Mouse (Mus musculus): ENCODE data around the gene Slc16a3. TPM values are rescaled to one million over a fixed set of nuclear protein-coding genes. Genes with fewer than 3 reads are reported as not detected.

Slc16a3 gene
- polyA plus RNA-seq, 1 experiment from 2014 or later, result 5.7 TPM

DNA sequence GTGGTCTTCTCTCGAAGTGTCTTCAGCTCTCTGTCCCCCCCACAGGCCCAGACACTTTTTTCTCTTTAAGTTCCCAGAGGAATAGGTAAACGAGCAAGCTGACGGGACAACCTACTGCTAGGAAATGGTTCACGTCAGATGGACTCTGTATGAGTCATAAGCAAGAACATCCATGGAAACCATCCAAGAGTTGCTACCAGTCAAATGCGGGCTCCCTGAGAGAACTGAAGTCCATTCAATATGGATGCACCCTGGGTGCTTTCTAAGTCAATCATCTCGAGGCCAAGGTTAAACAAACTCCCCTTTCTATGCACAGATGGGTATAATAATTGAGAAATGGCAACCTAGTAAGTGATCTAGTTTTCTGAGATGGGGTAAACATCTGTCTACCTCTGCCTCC lies 25.0 kb downstream of the Slc16a3 start:
- Histone ChIP-seq H3K36me3 (ENCODE audit: inconsistent target) (peaks cover 89% of the 10 kb centered on the region), H3K79me2 (ENCODE audit: inconsistent target) (peaks cover 65% of the 10 kb centered on the region), H3K27ac (no peak overlapping the region), H3K4me3 (ENCODE audit: inconsistent target) (no peak overlapping the region)
- WGBS (ENCODE audit: missing documents), result 92% methylated on average over 6 of the region's 6 CpGs

DNA sequence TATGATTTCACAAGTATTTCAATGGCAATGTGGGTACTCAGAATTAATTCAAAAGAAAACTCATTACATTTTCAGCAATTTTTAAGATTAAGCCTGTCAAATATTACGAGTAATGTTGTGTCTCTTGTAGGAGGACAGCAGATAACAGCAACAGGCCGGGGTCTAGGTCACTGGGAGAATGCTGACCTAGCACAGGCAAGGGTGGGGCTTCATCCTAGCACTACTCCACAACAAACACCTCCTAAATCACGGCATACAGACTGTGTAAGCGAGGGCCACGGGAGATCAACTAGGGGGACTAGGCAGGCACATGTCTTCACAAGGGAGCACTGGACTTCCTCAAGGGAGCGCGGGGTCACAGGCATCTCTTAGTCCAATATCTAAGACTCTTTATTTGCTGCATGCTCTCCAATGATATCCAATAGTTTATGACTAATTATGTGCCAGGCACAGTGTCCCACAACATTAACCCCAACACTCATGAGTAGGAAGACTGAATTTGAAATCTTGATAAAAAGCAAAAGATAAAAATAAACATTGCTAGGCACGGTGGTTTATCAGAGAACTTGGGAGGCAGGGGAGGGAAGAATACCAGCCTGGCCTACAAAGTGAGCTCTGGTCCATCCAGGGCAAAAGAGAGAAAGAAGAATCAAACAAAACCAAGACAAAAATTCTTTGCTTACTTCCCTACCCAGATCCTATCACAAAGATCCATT lies 31.6 kb downstream of the Slc16a3 start:
- H3K27ac ChIP-seq, result no peak overlapping the region
- H3K36me3 ChIP-seq (ENCODE audit: inconsistent target), result peaks cover 51% of the 10 kb centered on the region
- 96% methylated on average over 8 of the region's 8 CpGs for WGBS (ENCODE audit: missing documents)
- no peak overlapping the region for H3K4me3 ChIP-seq (ENCODE audit: inconsistent target)
- H3K79me2 ChIP-seq (ENCODE audit: inconsistent target), result peaks cover 100% of the 10 kb centered on the region

DNA sequence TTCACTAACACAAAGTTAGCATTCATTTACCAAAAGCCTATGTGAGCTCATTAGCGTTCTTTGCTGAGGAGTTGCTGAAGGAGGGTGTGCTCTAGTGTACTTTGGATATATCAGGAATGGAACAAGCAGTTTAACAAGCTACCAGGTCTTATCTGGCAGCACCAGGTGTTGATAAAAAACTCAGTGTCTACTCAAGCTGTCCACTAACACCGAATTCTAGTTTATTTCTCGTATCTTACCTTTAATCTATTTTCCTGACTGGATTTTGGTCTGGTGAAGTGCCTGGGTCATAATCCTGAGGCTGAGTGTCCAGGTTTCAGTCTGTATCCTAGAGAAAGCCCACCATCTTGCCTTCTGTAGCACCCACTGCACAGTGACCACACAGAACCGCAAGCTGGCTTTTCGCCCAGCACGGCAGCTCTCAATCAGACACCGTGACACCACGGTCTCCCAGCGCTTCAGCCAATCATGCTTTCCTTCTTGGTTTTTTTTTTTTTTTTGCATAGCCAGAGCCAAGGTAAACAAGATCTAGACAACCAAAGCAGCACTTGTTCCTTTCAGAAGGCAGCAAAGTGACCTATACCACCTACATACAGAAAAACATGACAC lies 32.3 kb downstream of the Slc16a3 start:
- Histone ChIP-seq H3K4me3 (ENCODE audit: inconsistent target) (no peak overlapping the region), H3K36me3 (ENCODE audit: inconsistent target) (peaks cover 45% of the 10 kb centered on the region)

DNA sequence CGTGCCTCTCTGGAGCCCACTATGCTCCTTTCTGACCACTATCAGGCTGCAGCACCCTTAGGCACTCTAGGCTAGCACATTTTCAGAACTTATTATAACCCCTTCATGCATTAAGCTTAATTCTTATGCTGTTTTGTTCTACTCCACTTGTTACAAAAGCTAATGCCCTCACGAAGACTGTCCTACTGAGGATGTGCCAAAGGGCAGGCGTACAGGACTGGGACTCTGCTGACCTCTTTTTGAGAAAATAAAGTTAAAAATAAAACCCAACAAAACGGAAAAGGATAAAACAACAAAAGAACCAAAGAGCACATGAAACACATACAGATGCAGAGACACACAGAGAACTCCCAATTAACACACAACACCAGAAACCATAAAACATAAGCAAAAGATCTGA lies 33.4 kb downstream of the Slc16a3 start:
- WGBS (ENCODE audit: missing documents), result 91% methylated on average over 4 of the region's 4 CpGs
- Histone ChIP-seq H3K79me2 (ENCODE audit: inconsistent target) (peaks cover 100% of the 10 kb centered on the region), H3K27ac (no peak overlapping the region), H3K4me3 (ENCODE audit: inconsistent target) (no peak overlapping the region), H3K36me3 (ENCODE audit: inconsistent target) (peaks cover 47% of the 10 kb centered on the region)

More for the DNA sequence above, 32.3 kb downstream of the Slc16a3 start:
- WGBS (ENCODE audit: missing documents), result 89% methylated on average over 9 of the region's 9 CpGs
- no peak overlapping the region for H3K27ac ChIP-seq
- H3K79me2 ChIP-seq (ENCODE audit: inconsistent target), result peaks cover 100% of the 10 kb centered on the region

DNA sequence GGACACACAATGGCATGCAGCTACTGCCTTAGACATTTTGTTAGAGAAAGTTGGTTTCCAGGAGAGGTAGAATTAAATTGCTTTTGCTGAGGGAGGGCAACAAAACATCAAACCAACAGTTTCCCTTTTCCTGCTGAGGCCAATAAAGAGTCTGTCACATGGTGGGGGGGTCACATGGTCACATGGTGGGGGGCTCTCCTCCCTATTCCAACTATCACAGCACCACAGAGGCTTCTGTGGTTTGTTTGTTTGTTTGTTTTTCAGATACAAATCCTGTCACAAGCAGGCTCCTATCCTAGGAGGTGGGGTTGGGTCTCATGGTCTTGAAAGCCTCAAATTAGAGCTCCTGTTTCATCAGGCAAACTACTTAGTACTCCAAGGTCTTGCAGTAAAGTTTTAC lies 34.2 kb downstream of the Slc16a3 start:
- Histone ChIP-seq H3K27ac (peak overlapping the region; percentile 59), H3K79me2 (ENCODE audit: inconsistent target) (peaks cover 100% of the 10 kb centered on the region), H3K4me3 (ENCODE audit: inconsistent target) (no peak overlapping the region), H3K36me3 (ENCODE audit: inconsistent target) (peaks cover 42% of the 10 kb centered on the region)

DNA sequence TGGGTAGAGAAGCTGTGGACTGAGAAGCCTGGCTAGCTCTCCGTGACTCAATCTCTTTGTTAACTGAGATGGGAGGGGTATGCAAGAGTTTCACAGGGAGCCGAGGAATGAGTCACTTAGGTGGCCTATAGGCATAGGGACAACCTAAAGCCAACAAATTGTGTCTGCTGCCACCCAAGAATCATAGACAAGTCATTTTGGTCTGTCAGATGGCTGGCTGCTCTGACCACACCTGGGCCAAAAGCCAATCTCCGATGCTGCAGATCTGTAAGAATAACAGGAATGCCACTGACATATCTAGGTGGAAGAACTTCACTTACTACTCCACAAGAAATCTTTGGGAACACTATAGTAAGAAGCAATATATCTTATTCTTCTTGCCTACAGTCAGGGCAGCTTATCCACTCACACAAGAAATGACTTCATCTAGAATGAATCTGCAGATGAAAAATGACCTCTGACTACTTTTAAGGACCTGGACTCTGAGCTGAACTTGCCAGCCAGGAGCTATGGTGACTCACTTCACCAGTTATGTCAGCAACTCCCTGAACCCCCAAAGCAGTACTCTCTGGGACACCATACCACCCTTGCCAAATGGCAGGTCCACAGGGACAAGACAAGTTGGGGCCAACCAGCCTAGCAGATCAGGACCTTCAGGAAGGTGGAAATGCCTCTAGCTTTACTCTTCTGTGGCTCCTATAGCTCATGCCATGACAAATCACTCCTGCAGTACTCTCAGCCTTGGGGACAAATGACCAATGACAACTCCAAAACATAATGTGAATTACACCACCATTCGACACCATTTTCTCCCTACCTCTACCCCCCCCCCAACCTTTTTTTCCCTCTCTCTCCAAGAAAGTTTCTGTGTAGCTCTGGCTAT lies 36.4 kb downstream of the Slc16a3 start:
- WGBS (ENCODE audit: missing documents), result 84% methylated on average over 4 of the region's 4 CpGs
- Histone ChIP-seq H3K27ac (no peak overlapping the region), H3K79me2 (ENCODE audit: inconsistent target) (peaks cover 100% of the 10 kb centered on the region), H3K4me3 (ENCODE audit: inconsistent target) (no peak overlapping the region), H3K36me3 (ENCODE audit: inconsistent target) (peaks cover 24% of the 10 kb centered on the region; the same call in 1 of the 2 replicates)

DNA sequence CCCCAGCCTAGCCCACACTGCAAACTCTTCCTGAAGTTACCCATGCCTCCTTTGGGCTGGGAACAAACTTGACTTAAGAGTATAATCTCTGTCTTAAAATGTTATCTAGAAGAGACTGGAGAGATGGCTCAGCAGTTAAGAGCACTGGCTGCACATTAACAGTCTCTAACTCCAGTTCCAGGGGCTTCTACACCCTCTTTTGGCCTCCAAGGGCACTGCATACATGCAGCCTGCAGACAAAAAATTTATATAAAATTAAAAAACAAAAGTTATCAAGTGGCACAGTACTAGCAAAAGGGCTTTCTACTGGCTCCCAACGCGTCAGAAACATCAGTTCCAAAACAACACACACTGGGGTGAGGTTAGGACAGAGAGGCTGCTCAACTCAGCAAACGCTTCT lies 39.3 kb downstream of the Slc16a3 start:
- Histone ChIP-seq H3K27ac (no peak overlapping the region), H3K36me3 (ENCODE audit: inconsistent target) (peaks cover 10% of the 10 kb centered on the region; the same call in 1 of the 2 replicates), H3K79me2 (ENCODE audit: inconsistent target) (peaks cover 88% of the 10 kb centered on the region), H3K4me3 (ENCODE audit: inconsistent target) (no peak overlapping the region)
- WGBS (ENCODE audit: missing documents), result 94% methylated on average over 3 of the region's 3 CpGs

DNA sequence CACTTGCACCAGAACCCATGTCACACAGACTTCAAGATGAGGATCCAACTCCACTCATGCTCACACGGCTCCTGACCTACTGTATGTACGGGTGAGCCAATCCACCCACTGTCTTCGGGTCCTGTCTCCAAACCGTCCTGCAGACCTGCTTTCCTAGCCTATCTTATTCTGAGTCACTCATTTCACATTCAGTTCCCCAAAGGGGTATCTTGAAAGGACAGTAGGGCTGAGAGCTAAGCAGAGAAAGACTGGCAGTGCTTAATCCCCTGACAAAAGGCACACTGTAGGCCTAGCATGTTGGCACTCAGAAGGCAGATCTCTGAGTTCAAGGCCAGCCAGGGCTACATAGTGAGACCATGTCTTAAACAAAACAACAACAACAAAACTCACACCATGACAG lies 40.1 kb downstream of the Slc16a3 start:
- peaks cover 10% of the 10 kb centered on the region; the same call in 1 of the 2 replicates for H3K36me3 ChIP-seq (ENCODE audit: inconsistent target)
- no peak overlapping the region for H3K27ac ChIP-seq
- WGBS (ENCODE audit: missing documents), result 43% methylated on average over 4 of the region's 4 CpGs

DNA sequence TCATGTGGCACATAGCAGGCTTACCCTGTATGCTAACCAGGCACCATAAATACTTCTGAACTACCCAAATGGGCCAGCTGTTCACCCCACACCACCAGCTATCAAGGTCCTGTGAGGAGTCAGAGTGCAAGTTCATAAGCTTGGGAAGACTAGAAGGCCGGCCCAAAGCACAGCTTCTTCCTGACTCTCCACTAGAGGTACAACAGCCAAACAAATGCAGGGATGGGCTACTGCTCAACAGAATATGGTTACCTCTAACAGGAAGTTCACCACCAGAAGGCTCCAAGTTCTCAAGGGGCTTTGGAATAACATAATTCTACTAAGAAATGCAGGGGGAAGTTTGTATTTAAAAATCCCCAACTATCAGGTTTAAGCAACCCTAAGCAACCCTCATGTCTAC lies 41.2 kb downstream of the Slc16a3 start:
- 8% methylated on average over 1 of the region's 1 CpGs for WGBS (ENCODE audit: missing documents)
- H3K36me3 ChIP-seq (ENCODE audit: inconsistent target), result peaks cover 10% of the 10 kb centered on the region; the same call in 1 of the 2 replicates
- H3K4me3 ChIP-seq (ENCODE audit: inconsistent target), result peak overlapping the region; percentile 47
- H3K79me2 ChIP-seq (ENCODE audit: inconsistent target), result peaks cover 69% of the 10 kb centered on the region
- H3K27ac ChIP-seq, result no peak overlapping the region

More for the DNA sequence above, 40.1 kb downstream of the Slc16a3 start:
- no peak overlapping the region for H3K4me3 ChIP-seq (ENCODE audit: inconsistent target)
- H3K79me2 ChIP-seq (ENCODE audit: inconsistent target), result peaks cover 80% of the 10 kb centered on the region

DNA sequence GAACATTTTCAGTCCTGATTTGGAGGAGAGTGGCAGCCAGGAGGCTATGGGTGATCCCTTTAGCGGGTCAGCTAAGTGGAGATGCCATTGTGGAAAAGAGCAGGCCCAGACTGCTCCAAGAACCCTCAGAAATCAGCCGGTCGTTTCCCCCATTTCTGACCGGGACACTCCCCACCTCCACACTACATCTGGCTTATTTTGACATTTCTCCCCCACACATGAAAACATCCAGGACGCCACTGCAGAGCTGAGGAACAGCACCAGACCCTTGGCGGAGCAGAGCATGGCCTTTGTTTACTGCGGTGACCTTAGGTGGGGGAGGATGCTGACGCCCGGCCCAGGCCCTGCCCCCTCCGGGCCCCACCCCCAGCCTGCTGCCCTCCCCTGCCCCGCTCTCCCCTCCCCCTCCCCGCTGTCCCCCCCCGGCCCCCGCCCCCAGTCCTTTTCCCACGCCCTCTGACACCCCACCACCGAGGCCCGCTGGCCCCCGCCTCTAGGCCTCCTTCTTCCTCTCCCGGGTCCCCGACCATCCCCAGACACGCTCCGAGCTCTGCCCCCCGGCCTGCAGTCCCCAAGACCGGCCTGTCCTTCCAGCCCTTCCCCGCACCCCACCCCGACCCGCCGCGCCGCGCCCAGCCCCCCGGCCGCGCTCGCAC lies 42.0 kb downstream of the Slc16a3 start:
- Histone ChIP-seq H3K79me2 (ENCODE audit: inconsistent target) (peaks cover 62% of the 10 kb centered on the region), H3K4me3 (ENCODE audit: inconsistent target) (peak overlapping the region; percentile 47), H3K36me3 (ENCODE audit: inconsistent target) (peaks cover 10% of the 10 kb centered on the region; the same call in 1 of the 2 replicates), H3K27ac (no peak overlapping the region)
- 2% methylated on average over 8 of the region's 35 CpGs for WGBS (ENCODE audit: missing documents)

DNA sequence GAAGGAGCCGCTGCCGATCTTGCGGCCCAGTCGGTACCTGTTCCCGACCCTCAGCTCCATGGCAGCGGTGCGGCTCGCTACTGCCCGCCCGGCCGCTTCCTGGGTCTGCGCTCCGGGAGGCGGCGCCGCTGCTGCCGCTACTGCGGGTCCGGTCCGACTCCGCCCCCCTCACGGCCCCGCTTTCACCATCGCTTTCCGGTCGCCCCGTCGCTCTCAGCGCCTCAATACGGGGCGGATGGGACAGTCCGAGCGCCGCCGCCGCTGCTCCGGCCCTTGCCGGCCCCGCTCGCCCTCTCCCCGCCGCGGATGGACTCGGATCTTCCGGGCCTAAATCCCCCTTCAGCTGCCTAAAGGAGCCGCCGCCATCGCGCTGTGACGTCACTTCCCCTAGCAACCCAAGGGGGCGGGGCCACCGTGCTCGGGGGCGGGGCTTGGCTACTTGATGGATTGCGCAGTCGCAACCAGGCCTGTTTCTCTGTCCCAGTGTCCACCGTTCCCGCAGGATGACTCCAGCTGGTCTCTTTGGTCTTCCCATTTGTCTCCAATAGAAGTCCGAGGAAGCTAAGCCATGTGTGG lies 42.8 kb downstream of the Slc16a3 start, which contains the start of gene Csnk1d:
Csnk1d (minus strand) TSS at position 380 of the 576 bp plus-strand sequence.
- WGBS (ENCODE audit: missing documents), result under 1% methylated on average over 59 of the region's 59 CpGs
- Histone ChIP-seq H3K27ac (peak within 1 kb of the TSS; percentile 35; the same call in 1 of the 2 replicates), H3K79me2 (ENCODE audit: inconsistent target) (peaks cover 54% of the 10 kb centered on the region), H3K36me3 (ENCODE audit: inconsistent target) (peaks cover 5% of the 10 kb centered on the region; the same call in 1 of the 2 replicates), H3K4me3 (ENCODE audit: inconsistent target) (peak within 1 kb of the TSS; percentile 59)

DNA sequence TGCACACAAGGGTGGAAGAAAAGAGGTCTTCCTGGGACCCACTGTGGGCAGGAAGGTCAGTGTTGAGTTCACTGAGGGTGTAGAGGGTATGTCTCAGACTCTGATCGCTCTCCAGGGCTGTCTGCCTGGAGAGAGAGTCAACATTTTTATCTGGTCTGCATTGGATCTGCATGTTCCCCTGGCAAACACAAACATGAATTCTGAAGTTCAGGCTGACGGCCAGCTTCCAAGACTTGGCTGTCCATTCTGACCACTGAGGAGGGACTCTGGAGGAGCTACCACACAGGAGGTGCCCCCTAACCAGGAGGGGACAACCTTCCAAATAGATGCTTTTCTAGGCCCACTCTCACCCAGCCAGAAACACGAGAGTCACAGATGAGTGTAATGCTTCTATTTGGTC lies 43.5 kb downstream of the Slc16a3 start:
- WGBS (ENCODE audit: missing documents), result 90% methylated on average over 3 of the region's 3 CpGs
- Histone ChIP-seq H3K79me2 (ENCODE audit: inconsistent target) (peaks cover 46% of the 10 kb centered on the region), H3K27ac (peak overlapping the region; percentile 35; the same call in 1 of the 2 replicates)

DNA sequence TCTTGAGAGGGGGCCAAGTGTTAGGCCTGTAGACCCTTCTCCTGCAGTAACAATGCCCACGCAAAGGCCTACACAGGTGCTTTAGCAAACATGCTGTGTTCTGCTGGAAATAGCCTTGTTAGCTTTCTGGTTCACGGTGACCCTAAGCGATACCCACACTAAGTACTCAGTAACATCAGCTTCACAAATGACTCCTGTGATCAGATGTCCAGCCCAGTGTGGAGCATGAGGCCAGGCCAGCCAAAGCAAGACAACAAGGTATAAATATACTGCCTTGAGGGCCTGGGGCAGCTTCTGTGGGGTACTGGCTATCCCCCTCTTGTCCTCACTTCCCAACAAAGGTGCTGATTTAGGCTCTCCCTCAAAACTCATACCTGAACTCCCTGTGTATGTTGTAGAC lies 44.8 kb downstream of the Slc16a3 start:
- Histone ChIP-seq H3K27ac (no peak overlapping the region), H3K79me2 (ENCODE audit: inconsistent target) (peaks cover 34% of the 10 kb centered on the region), H3K36me3 (ENCODE audit: inconsistent target) (no peaks in the 10 kb centered on the region), H3K4me3 (ENCODE audit: inconsistent target) (no peak overlapping the region)
- WGBS (ENCODE audit: missing documents), result 100% methylated on average over 3 of the region's 3 CpGs

More for the DNA sequence above, 43.5 kb downstream of the Slc16a3 start:
- no peaks in the 10 kb centered on the region for H3K36me3 ChIP-seq (ENCODE audit: inconsistent target)
- H3K4me3 ChIP-seq (ENCODE audit: inconsistent target), result peak overlapping the region; percentile 59

DNA sequence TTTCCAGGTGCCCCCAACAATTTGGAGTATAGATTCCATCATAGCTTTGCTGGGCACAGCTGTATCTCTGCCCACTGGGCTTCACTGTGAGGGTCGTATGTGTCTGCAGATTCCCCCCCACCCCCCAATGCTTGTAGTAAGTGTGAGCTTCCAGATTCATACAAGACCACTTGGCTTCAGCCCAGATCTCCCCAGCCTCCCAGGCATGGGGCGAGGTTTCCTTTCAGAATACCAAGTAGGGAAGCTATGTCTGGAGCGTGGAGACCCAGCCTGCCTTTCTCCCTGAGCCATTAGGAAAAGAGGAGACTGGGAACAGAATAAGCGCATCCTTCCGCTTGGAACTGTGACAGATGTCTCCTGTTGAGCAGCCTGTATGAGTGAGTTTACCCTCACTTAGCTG lies 45.3 kb downstream of the Slc16a3 start:
- WGBS (ENCODE audit: missing documents), result 96% methylated on average over 5 of the region's 5 CpGs
- peaks cover 29% of the 10 kb centered on the region for H3K79me2 ChIP-seq (ENCODE audit: inconsistent target)
- no peaks in the 10 kb centered on the region for H3K36me3 ChIP-seq (ENCODE audit: inconsistent target)
- no peak overlapping the region for H3K27ac ChIP-seq
- H3K4me3 ChIP-seq (ENCODE audit: inconsistent target), result no peak overlapping the region
